Mouse (Mus musculus) megakaryocyte, embryonic 14.5 days (primary cell): ENCODE measurements around the gene Clasp1.

ENCODE experiments used
- FLI1 ChIP-seq: IDR thresholded peaks from 2 replicates; pipeline ENCODE4 v1.6.1; 2012; ENCODE audit warnings: low read length, inconsistent platforms, mixed read lengths
- GATA1 ChIP-seq: IDR thresholded peaks from 3 replicates; pipeline ENCODE4 v1.6.1; 2012; ENCODE audit warnings: mixed read lengths, low read length, inconsistent platforms, borderline replicate concordance

DNA sequence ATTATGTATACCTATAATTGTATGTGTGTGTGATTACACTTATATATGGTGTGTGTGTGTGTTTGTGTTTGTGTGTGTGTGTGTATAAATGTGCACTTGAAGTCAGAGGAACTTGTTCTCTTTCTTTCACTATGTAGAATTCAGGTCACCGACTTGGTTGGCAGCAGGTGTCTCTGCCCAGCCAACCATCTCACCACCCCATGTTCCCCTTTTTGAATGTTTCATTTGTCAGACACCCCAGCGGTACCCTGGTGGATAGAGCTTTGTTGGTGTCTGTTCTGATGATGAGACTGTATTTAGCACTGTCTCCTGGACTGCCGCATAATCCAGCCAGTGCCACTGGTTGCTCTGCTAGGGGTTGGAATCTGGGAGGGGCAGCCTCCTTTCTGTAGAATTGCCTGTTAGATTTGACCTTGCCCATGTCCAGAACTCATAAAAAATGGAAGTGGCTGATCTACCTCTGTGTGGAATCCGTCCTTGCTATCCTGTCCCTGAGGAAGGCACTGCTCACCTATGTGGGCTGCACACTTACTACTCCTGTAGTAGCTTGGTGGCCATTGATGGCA, 244.6 kb downstream of the Clasp1 start:
- no peak for TF ChIP-seq GATA1
- no peak for TF ChIP-seq FLI1
